Mouse (Mus musculus) gastrocnemius, adult 2 months (tissue): ENCODE results near the gene Ccdc138. TPM values are rescaled to one million over a fixed set of nuclear protein-coding genes. Genes with fewer than 3 reads are reported as not detected.

Source experiments
- DNase-seq: peaks from one replicate; pipeline ENCODE4 v3.0.0; 2022
- H3K27ac ChIP-seq: fragments of 200-600 bp; 2 replicates; pipeline ENCODE4 v1.8.1; 2022; ENCODE audit warnings: mild to moderate bottlenecking
- H3K4me3 ChIP-seq: fragments of 200-600 bp; 2 replicates; pipeline ENCODE4 v1.8.1; 2022; ENCODE audit warnings: mild to moderate bottlenecking, moderate library complexity
- CTCF ChIP-seq: fragments of 200-600 bp; IDR thresholded peaks from 2 replicates; pipeline ENCODE4 v1.8.1; 2022; ENCODE audit warnings: antibody characterized with exemption, mild to moderate bottlenecking, moderate library complexity
- intact Hi-C: fragments of 180-260 bp; cut with DNase I; formaldehyde crosslinking; loops from one replicate; pipeline ENCODE4 v1.15.1; 2025
- total RNA-seq, 2 experiments: library from RNA; stranded (reverse); gene quantifications; 2 replicates each; pipeline ENCODE4 v1.2.3; 2021

The Ccdc138 gene
- total RNA-seq, 2 experiments from 2014 or later, result 0.18 to 0.20 TPM

DNA sequence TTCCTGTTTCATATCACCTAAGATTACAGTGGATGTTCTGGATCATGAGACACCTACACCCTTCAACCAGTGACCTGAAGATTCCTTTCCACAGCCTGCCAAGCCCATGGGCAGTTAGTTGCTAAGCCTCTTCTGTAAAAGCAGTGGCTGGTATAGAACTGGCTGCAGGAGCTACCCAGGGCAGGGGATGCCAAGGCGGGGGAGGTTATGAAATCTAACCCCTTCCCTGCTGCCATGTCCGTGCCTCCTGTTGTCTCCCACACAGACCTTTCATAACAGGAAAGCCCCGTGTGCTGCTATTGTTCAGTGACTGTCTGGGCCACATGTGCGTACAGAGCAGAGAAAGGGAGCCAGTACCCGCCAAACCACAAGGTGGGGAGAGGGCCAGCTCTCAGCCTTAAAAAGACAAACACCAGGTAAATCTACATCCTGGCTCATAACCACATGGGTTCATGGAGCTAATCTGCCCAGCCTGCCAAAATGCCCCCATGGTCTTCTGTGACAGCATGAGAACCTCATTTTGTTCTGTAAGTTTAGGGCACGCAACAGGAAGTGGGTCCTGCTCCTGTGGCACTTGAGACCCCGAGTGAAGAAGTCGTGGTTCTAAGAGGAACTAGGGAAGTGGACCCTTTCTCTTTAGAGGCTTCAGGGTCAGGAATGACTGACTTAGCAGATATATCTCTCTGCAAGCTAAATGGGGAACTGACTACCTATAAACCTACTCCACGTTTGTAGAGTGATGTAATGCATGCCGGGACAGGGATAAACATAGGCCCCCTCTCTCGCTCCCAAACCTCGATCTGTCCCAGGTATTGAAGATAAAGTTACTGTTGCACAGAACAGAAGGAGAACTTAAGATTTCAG lies 127.3 kb downstream of the Ccdc138 start:
- intact Hi-C loops, result no loop called here
- no peak for DNase-seq
- TF ChIP-seq CTCF, result no peak
- H3K4me3 ChIP-seq, result no peak overlapping the region
- no peak overlapping the region for H3K27ac ChIP-seq

Other genes starting within 250 kb of the Ccdc138 start
- 10 to 100 TPM; 21.0 to 24.5 TPM for gene Gcc2, start 242.5 kb upstream of the Ccdc138 start, total RNA-seq
- gene Lims1, start 174.5 kb upstream of the Ccdc138 start, total RNA-seq, result 10 to 100 TPM; 36.1 to 54.7 TPM
- 10 to 100 TPM; 48.5 to 48.9 TPM for gene Ranbp2, start 51.0 kb upstream of the Ccdc138 start, total RNA-seq
- under 1 TPM in 1 of 2 experiments, not detected in 1; 0.11 TPM for gene Edar, start 177.7 kb downstream of the Ccdc138 start, total RNA-seq
- not detected for gene Gm17542, start 220.3 kb downstream of the Ccdc138 start, total RNA-seq